In genomic region chr9:121838829-121839621, GRCm38 (mm10) we compare ENCODE assay signal across 8 mouse cellular contexts. TPM values are rescaled to one million over a fixed set of nuclear protein-coding genes. Genes with fewer than 3 reads are reported as not detected.
DNase-seq lines count a peak whose midpoint lies in the region; ATAC-seq and TF ChIP-seq lines count a peak whose summit lies in the region.

Gene Ccdc13, minus strand, starts transcription at chr9:121839461.

- H3K36me3 ChIP-seq in E14TG2a.4 (ENCODE audit: insufficient read depth, low read length), result no peaks in the 10 kb centered on the region; the same call in 1 of the 2 replicates
- no peaks in the 10 kb centered on the region for H3K36me3 ChIP-seq in hindbrain, postnatal 0 days (ENCODE audit: insufficient read depth, low read length)

- H3K27ac ChIP-seq in bone marrow macrophage, adult 2 months (ENCODE audit: insufficient read depth, low read depth, low read length), result no peak within 1 kb of the TSS
- no peak within 1 kb of the TSS for H3K27ac ChIP-seq in hindbrain, postnatal 0 days

- ATAC-seq in hindbrain, postnatal 0 days, result peak; percentile 92

- TF ChIP-seq CTCF in E14TG2a.4 (conservative IDR thresholded peaks at IDR 0.05; ENCODE audit: low read length), result no peak
- no peak for TF ChIP-seq CTCF in bone marrow macrophage, adult 2 months (IDR thresholded peaks at IDR 0.05; ENCODE audit: low read depth, low read length)
- TF ChIP-seq CTCF in hindbrain, postnatal 0 days (IDR thresholded peaks at IDR 0.05; ENCODE audit: low read depth), result no peak

- peaks cover 21% of the 10 kb centered on the region for H3K27me3 ChIP-seq in E14TG2a.4 (ENCODE audit: insufficient read depth, low read length)
- no peaks in the 10 kb centered on the region for H3K27me3 ChIP-seq in hindbrain, postnatal 0 days (ENCODE audit: insufficient read depth, low read length)

- H3K4me3 ChIP-seq in E14TG2a.4 (replicated peaks; ENCODE audit: low read length), result peak within 1 kb of the TSS; percentile 80
- peak within 1 kb of the TSS; percentile 64 for H3K4me3 ChIP-seq in bone marrow macrophage, adult 2 months (ENCODE audit: insufficient read depth, low read length)
- H3K4me3 ChIP-seq in hindbrain, postnatal 0 days (ENCODE audit: low read length), result peak within 1 kb of the TSS; percentile 42

- peak within 1 kb of the TSS; percentile 51 for H3K9ac ChIP-seq in hindbrain, postnatal 0 days (replicated peaks; ENCODE audit: low read length)

- peaks cover 16% of the 10 kb centered on the region for H3K9me3 ChIP-seq in E14TG2a.4 (ENCODE audit: low read length)
- H3K9me3 ChIP-seq in hindbrain, postnatal 0 days (ENCODE audit: low read length), result no peaks in the 10 kb centered on the region

- TF ChIP-seq POLR2A in bone marrow macrophage, adult 2 months (IDR thresholded peaks at IDR 0.05; ENCODE audit: borderline replicate concordance, low read depth, low read length), result no peak

- H3K4me2 ChIP-seq in hindbrain, postnatal 0 days (ENCODE audit: low read depth, low read length), result peak within 1 kb of the TSS; percentile 64

- peak; percentile 82 to 84 for DNase-seq in frontal cortex, postnatal 14 days (ENCODE audit: low spot score in 2 of 2)
- DNase-seq in hindbrain, postnatal 0 days (ENCODE audit: low spot score), result peak; percentile 94
- peak; percentile 68 to 77 for DNase-seq in left cerebral cortex, adult 8-10 months (ENCODE audit: low spot score in 2 of 2)
- peak; percentile 85 to 87 for DNase-seq in lung, postnatal 4 days
- peak; percentile 88 for DNase-seq in right cerebral cortex, adult 18-20 months
- peak; percentile 48 to 61 for DNase-seq in urinary bladder, postnatal 36 days (ENCODE audit: low spot score in 2 of 2)

- peaks cover 32% of the 10 kb centered on the region for H3K4me1 ChIP-seq in E14TG2a.4 (replicated peaks; ENCODE audit: low read depth, low read length)
- peaks cover 2% of the 10 kb centered on the region; the same call in 1 of the 2 replicates for H3K4me1 ChIP-seq in bone marrow macrophage, adult 2 months (ENCODE audit: control insufficient read depth, insufficient read depth, low read length)
- H3K4me1 ChIP-seq in hindbrain, postnatal 0 days (ENCODE audit: insufficient read depth, low read length), result no peaks in the 10 kb centered on the region

- WGBS in hindbrain, postnatal 0 days, result 3% methylated on average over 61 of the region's 61 CpGs

RNA-seq across cellular contexts. Expression of gene Ccdc13, which starts in this region (rescaled TPM):
- polyA plus RNA-seq in bone marrow macrophage, adult 2 months (2012; ENCODE audit: insufficient read depth, insufficient read length, missing spikeins), result not detected in 2 replicates
- 3.7 and 5.6 TPM in 2 replicates for total RNA-seq in hindbrain, postnatal 0 days (2014; rRNA removed)
- 3.3 and 4.0 TPM in 2 replicates for polyA plus RNA-seq in hindbrain, postnatal 0 days (2015; fragmentation: Nextera tagmentation; extraction: Ambion mirVana)
- 1 to 10 TPM; 6.1 to 7.6 (median 6.5) TPM for total RNA-seq in left cerebral cortex, adult 8-10 months (2022)
